Comparison of ENCODE assay signal across 8 mouse cellular contexts in the genomic region with DNA sequence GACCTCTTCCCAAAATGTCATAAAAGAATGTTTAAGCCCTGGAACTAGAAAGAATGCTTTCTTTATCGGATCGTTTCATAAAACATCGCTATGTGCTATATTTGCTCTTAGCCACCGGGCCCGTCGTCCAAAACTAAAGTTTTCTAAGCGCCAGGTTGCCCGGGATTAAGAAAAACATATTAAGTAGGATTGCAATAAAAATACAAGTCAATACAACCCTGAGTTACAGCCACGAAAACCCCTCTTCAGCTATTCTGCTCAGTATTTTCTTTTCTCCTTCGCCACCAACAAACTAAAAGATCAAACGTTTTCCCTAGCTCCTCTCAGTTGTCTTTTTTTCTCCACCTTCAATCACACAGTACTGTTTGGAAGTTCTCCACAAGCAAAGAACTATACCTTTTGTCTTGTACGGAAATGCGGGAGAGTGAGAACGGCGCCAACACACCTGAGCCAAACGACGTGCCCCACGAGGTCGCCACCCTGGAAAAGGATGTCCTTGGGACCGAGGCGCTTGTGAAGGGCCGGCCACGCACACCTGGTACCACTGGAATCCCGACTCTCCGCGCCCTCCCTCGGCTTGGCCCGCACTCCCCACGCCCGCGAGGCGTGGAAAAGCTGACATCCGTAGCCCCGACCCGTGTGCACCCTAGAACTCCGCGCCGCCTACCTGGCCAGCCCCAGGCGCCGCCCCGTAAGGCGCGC. TPM values are rescaled to one million over a fixed set of nuclear protein-coding genes. Genes with fewer than 3 reads are reported as not detected.
DNase-seq lines count a peak whose midpoint lies in the region; ATAC-seq lines count a peak whose summit lies in the region.

No protein-coding gene starts in this region.

- H3K27me3 ChIP-seq in hindbrain, embryonic 11.5 days (ENCODE audit: control insufficient read depth, insufficient read depth, low read length) = peaks cover 53% of the 10 kb centered on the region
- H3K27me3 ChIP-seq in limb, embryonic 15.5 days = peaks cover 55% of the 10 kb centered on the region
- H3K27me3 ChIP-seq in neural tube, embryonic 13.5 days = peaks cover 84% of the 10 kb centered on the region

- under 1% methylated on average over 43 of the region's 43 CpGs for WGBS in hindbrain, embryonic 11.5 days
- WGBS in limb, embryonic 15.5 days = 2% methylated on average over 43 of the region's 43 CpGs
- 1% methylated on average over 43 of the region's 43 CpGs for WGBS in neural tube, embryonic 13.5 days

- ATAC-seq in hindbrain, embryonic 11.5 days (ENCODE audit: low FRiP score) = peak; percentile 42; the same call in 1 of the 2 replicates
- ATAC-seq in limb, embryonic 15.5 days (ENCODE audit: insufficient number of reproducible peaks, low FRiP score, low TSS enrichment, low read depth) = no peak
- no peak for ATAC-seq in neural tube, embryonic 13.5 days (ENCODE audit: low read depth)

- H3K36me3 ChIP-seq in hindbrain, embryonic 11.5 days (ENCODE audit: control insufficient read depth, insufficient read depth, low read length) = no peaks in the 10 kb centered on the region
- H3K36me3 ChIP-seq in limb, embryonic 15.5 days = no peaks in the 10 kb centered on the region
- H3K36me3 ChIP-seq in neural tube, embryonic 13.5 days = no peaks in the 10 kb centered on the region

- no peak overlapping the region for H3K27ac ChIP-seq in hindbrain, embryonic 11.5 days (ENCODE audit: low read depth, low read length)
- no peak overlapping the region for H3K27ac ChIP-seq in limb, embryonic 15.5 days
- H3K27ac ChIP-seq in neural tube, embryonic 13.5 days (replicated peaks) = no peak overlapping the region

- DNase-seq in adrenal gland, postnatal 25 days = peak; percentile 14
- no peak for DNase-seq in adrenal gland, postnatal 10 days
- DNase-seq in embryo, embryonic 10.5 days (ENCODE audit: low spot score) = peak; percentile 56
- peak; percentile 65 for DNase-seq in hindbrain, embryonic 11.5 days (ENCODE audit: low spot score)
- no peak for DNase-seq in natural killer cell, adult 2 months (ENCODE audit: low spot score in 2 of 2)
- no peak for DNase-seq in right cerebral cortex, postnatal 4 days

- H3K4me3 ChIP-seq in hindbrain, embryonic 11.5 days (ENCODE audit: low read depth, low read length) = peak overlapping the region; percentile 42
- peak overlapping the region; percentile 73 for H3K4me3 ChIP-seq in limb, embryonic 15.5 days
- H3K4me3 ChIP-seq in neural tube, embryonic 13.5 days = peak overlapping the region; percentile 58

- H3K9me3 ChIP-seq in hindbrain, embryonic 11.5 days (ENCODE audit: control insufficient read depth, low read length) = no peaks in the 10 kb centered on the region
- no peaks in the 10 kb centered on the region for H3K9me3 ChIP-seq in limb, embryonic 15.5 days
- no peaks in the 10 kb centered on the region for H3K9me3 ChIP-seq in neural tube, embryonic 13.5 days

- peaks cover 13% of the 10 kb centered on the region for H3K4me1 ChIP-seq in hindbrain, embryonic 11.5 days (replicated peaks; ENCODE audit: control insufficient read depth, insufficient read depth, low read length)
- peaks cover 24% of the 10 kb centered on the region for H3K4me1 ChIP-seq in limb, embryonic 15.5 days
- H3K4me1 ChIP-seq in neural tube, embryonic 13.5 days (replicated peaks) = peaks cover 26% of the 10 kb centered on the region

- peak overlapping the region; percentile 80 for H3K4me2 ChIP-seq in hindbrain, embryonic 11.5 days (replicated peaks; ENCODE audit: low read depth, low read length)
- H3K4me2 ChIP-seq in limb, embryonic 15.5 days = peak overlapping the region; percentile 96
- peak overlapping the region; percentile 96 for H3K4me2 ChIP-seq in neural tube, embryonic 13.5 days

- peak overlapping the region; percentile 23; the same call in 1 of the 2 replicates for H3K9ac ChIP-seq in hindbrain, embryonic 11.5 days (ENCODE audit: low read depth, low read length)
- peak overlapping the region; percentile 44; the same call in 1 of the 2 replicates for H3K9ac ChIP-seq in limb, embryonic 15.5 days
- H3K9ac ChIP-seq in neural tube, embryonic 13.5 days = peak overlapping the region; percentile 70

RNA-seq across cellular contexts. Expression of a gene that starts 34.0 kb away (rescaled TPM):
- 13.2 and 13.6 TPM in 2 replicates for total RNA-seq in adrenal gland, postnatal 25 days (2021)
- total RNA-seq in adrenal gland, postnatal 10 days (2021) = 10 to 100 TPM; 12.4 to 18.8 TPM
- 27.8 and 36.9 TPM in 2 replicates for polyA plus RNA-seq in hindbrain, embryonic 11.5 days (2014; fragmentation: Nextera tagmentation; extraction: Ambion mirVana)
- 11.5 and 14.4 TPM in 2 replicates for polyA plus RNA-seq in limb, embryonic 15.5 days (2015; fragmentation: Nextera tagmentation; extraction: Ambion mirVana)
- polyA plus RNA-seq in neural tube, embryonic 13.5 days (2015; fragmentation: Nextera tagmentation; extraction: Ambion mirVana) = 33.5 and 36.7 TPM in 2 replicates

Comparison
In these comparisons a context has a peak if more than half of its experiments do, and no peak if none do; other contexts are left out.
1. DNase-seq: peak in adrenal gland, postnatal 25 days (single experiment), embryo, embryonic 10.5 days (single experiment) and hindbrain, embryonic 11.5 days (single experiment); none in adrenal gland, postnatal 10 days (single experiment), natural killer cell, adult 2 months (0 of 2) and right cerebral cortex, postnatal 4 days (single experiment).
2. Peak in every context shown above with its lines, with median percentiles within 50 percentile points of each other: H3K4me2 ChIP-seq, H3K4me3 ChIP-seq and H3K9ac ChIP-seq.